Mouse (Mus musculus) gastrocnemius, postnatal 25 days (tissue): Measurements from ENCODE around the gene Olfr659. TPM values are rescaled to one million over a fixed set of nuclear protein-coding genes. Genes with fewer than 3 reads are reported as not detected.

Experiments
- DNase-seq: peaks from one replicate; pipeline ENCODE4 v3.0.0; 2022
- long read RNA-seq, 2 experiments: library from polyadenylated mRNA; stranded (forward); transcript quantifications; one replicate each; pipeline ENCODE4 v2.0.0; 2021
- total RNA-seq, 2 experiments: library from RNA; stranded (reverse); gene quantifications; 1 replicate in 1 of 2; 2 replicates in 1 of 2; pipeline ENCODE4 v1.2.3; 2021

Olfr659 gene
- total RNA-seq: not detected
- long read RNA-seq, experiment 1: 0 reads
- long read RNA-seq, experiment 2: 0 reads

- no peak for DNase-seq
These were observed at the start of gene Olfr659 for GRCm38 (mm10) chr7:104666453-104666852. Gene Olfr659, plus strand, starts transcription at chr7:104666753.

- DNase-seq: no peak
These were observed 42.1 kb upstream of the Olfr659 start, which contains the start of gene Olfr657 for GRCm38 (mm10) chr7:104624494-104624893. Gene Olfr657, plus strand, starts transcription at chr7:104624794.

- no peak for DNase-seq
These were observed 19.6 kb upstream of the Olfr659 start, which contains the start of gene Olfr658 for GRCm38 (mm10) chr7:104646841-104647482. Gene Olfr658, minus strand, starts transcription at chr7:104647305.

DNA sequence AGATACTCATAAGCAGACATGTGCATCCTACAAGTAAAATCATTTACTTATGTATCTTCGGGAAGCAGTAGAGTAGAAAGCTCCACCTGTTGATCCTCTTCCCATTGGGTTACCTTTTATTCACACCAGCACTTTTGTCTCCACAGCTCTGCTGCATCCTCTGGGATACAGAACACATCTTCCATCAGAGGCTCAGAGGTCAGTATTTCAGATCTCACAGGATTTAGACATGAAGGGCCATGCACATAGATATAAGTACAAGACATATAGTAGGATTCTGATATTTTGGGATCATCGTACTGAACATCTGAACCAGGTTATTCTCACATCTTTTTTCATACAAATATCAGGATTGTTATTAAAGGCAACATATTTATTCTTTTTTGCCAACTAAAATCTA lies 19.6 kb downstream of the Olfr659 start, which contains the start of gene Olfr661:
Gene Olfr661, plus strand, starts transcription at position 301 of the 400 bp plus-strand sequence.
- no peak for DNase-seq

Other genes with a start within 250 kb of the Olfr659 start
- 1 to 10 TPM; 1.2 to 1.4 TPM for gene Trim30a, start 201.6 kb upstream of the Olfr659 start, total RNA-seq
- gene Trim30d, start 158.9 kb upstream of the Olfr659 start, total RNA-seq: under 1 TPM; 0.49 to 0.54 TPM
- not detected for gene Olfr651, start 116.6 kb upstream of the Olfr659 start, total RNA-seq
- gene Olfr652, start 105.9 kb upstream of the Olfr659 start, total RNA-seq: not detected
- gene Olfr653, start 89.4 kb upstream of the Olfr659 start, total RNA-seq: not detected
- not detected for gene Olfr654, start 79.7 kb upstream of the Olfr659 start, total RNA-seq
- not detected for gene Olfr655, start 65.0 kb upstream of the Olfr659 start, total RNA-seq
- not detected for gene Olfr656, start 52.8 kb upstream of the Olfr659 start, total RNA-seq
- gene Olfr657, start 42.0 kb upstream of the Olfr659 start, total RNA-seq: not detected
- not detected for gene Olfr658, start 19.4 kb upstream of the Olfr659 start, total RNA-seq
- not detected for gene Olfr661, start 19.7 kb downstream of the Olfr659 start, total RNA-seq
- not detected for gene Usp17le, start 110.7 kb downstream of the Olfr659 start, total RNA-seq
- not detected for gene Usp17lb, start 175.8 kb downstream of the Olfr659 start, total RNA-seq
- not detected for gene Usp17la, start 190.3 kb downstream of the Olfr659 start, total RNA-seq
- gene Olfr665, start 211.3 kb downstream of the Olfr659 start, total RNA-seq: not detected
- gene Olfr666, start 229.2 kb downstream of the Olfr659 start, total RNA-seq: not detected